Mouse (Mus musculus): ENCODE data around the gene Rnf135. TPM values are rescaled to one million over a fixed set of nuclear protein-coding genes. Genes with fewer than 3 reads are reported as not detected.
A peak's percentile ranks its signal among the peaks of the same experiment; 100 is the strongest.

Gene Rnf135
- polyA plus RNA-seq, 1 experiment from 2014 or later: 14.0 TPM

- no peak overlapping the region for H3K4me3 ChIP-seq (ENCODE audit: low read length)
- WGBS: 86% methylated on average over 4 of the region's 4 CpGs
- no peaks in the 10 kb centered on the region for H3K36me3 ChIP-seq (ENCODE audit: insufficient read depth, low read length)
- H3K27ac ChIP-seq (ENCODE audit: low read length): no peak overlapping the region
- no peak overlapping the region for H3K9ac ChIP-seq (replicated peaks; ENCODE audit: low read length)
- ATAC-seq (ENCODE audit: low FRiP score, low TSS enrichment): no peak
- H3K4me2 ChIP-seq (replicated peaks; ENCODE audit: low read depth, low read length): no peak overlapping the region
- H3K9me3 ChIP-seq (ENCODE audit: low read length): no peaks in the 10 kb centered on the region
- peaks cover 25% of the 10 kb centered on the region for H3K27me3 ChIP-seq (ENCODE audit: insufficient read depth, low read length)
- 0 out of 2 replicates have a peak, but pooled peaks cover 6% of the 10 kb centered on the region for H3K4me1 ChIP-seq (ENCODE audit: insufficient read depth, low read length)
Measured at GRCm38 (mm10) chr11:80156841-80157240, 26.8 kb upstream of the Rnf135 start.

GRCm38 (mm10) chr11:80159018-80159417 lies 24.6 kb upstream of the Rnf135 start:
- Histone ChIP-seq H3K9me3 (ENCODE audit: low read length) (no peaks in the 10 kb centered on the region), H3K9ac (replicated peaks; ENCODE audit: low read length) (no peak overlapping the region), H3K27me3 (ENCODE audit: insufficient read depth, low read length) (peaks cover 16% of the 10 kb centered on the region), H3K4me2 (replicated peaks; ENCODE audit: low read depth, low read length) (no peak overlapping the region), H3K4me3 (ENCODE audit: low read length) (no peak overlapping the region), H3K27ac (ENCODE audit: low read length) (no peak overlapping the region), H3K36me3 (ENCODE audit: insufficient read depth, low read length) (no peaks in the 10 kb centered on the region), H3K4me1 (ENCODE audit: insufficient read depth, low read length) (peaks cover 12% of the 10 kb centered on the region)
- no peak for ATAC-seq (ENCODE audit: low FRiP score, low TSS enrichment)
- 84% methylated on average over 7 of the region's 7 CpGs for WGBS

- Histone ChIP-seq H3K27ac (ENCODE audit: low read length) (no peak overlapping the region), H3K9ac (replicated peaks; ENCODE audit: low read length) (no peak overlapping the region), H3K9me3 (ENCODE audit: low read length) (no peaks in the 10 kb centered on the region), H3K27me3 (ENCODE audit: insufficient read depth, low read length) (no peaks in the 10 kb centered on the region), H3K4me3 (ENCODE audit: low read length) (no peak overlapping the region), H3K4me2 (replicated peaks; ENCODE audit: low read depth, low read length) (no peak overlapping the region), H3K36me3 (ENCODE audit: insufficient read depth, low read length) (no peaks in the 10 kb centered on the region), H3K4me1 (ENCODE audit: insufficient read depth, low read length) (peaks cover 7% of the 10 kb centered on the region)
- WGBS: 75% methylated on average over 4 of the region's 4 CpGs
- no peak for ATAC-seq (ENCODE audit: low FRiP score, low TSS enrichment)
Measured at GRCm38 (mm10) chr11:80161041-80161440, 22.6 kb upstream of the Rnf135 start.

GRCm38 (mm10) chr11:80163362-80164116 lies 20.1 kb upstream of the Rnf135 start:
- no peak for ATAC-seq (ENCODE audit: low FRiP score, low TSS enrichment)
- Histone ChIP-seq H3K4me3 (ENCODE audit: low read length) (no peak overlapping the region), H3K27ac (ENCODE audit: low read length) (peak overlapping the region; percentile 62), H3K4me1 (ENCODE audit: insufficient read depth, low read length) (peaks cover 7% of the 10 kb centered on the region), H3K9ac (replicated peaks; ENCODE audit: low read length) (no peak overlapping the region), H3K9me3 (ENCODE audit: low read length) (no peaks in the 10 kb centered on the region), H3K36me3 (ENCODE audit: insufficient read depth, low read length) (no peaks in the 10 kb centered on the region), H3K4me2 (replicated peaks; ENCODE audit: low read depth, low read length) (no peak overlapping the region), H3K27me3 (ENCODE audit: insufficient read depth, low read length) (no peaks in the 10 kb centered on the region)
- WGBS: 55% methylated on average over 7 of the region's 7 CpGs

- WGBS: 40% methylated on average over 2 of the region's 2 CpGs
- 0 out of 2 replicates have a peak overlapping the region, but pooled peaks have one; percentile 25 for H3K27ac ChIP-seq (ENCODE audit: low read length)
- H3K4me3 ChIP-seq (ENCODE audit: low read length): no peak overlapping the region
- H3K4me2 ChIP-seq (replicated peaks; ENCODE audit: low read depth, low read length): no peak overlapping the region
- no peaks in the 10 kb centered on the region for H3K36me3 ChIP-seq (ENCODE audit: insufficient read depth, low read length)
- no peak overlapping the region for H3K9ac ChIP-seq (replicated peaks; ENCODE audit: low read length)
- peaks cover 7% of the 10 kb centered on the region for H3K4me1 ChIP-seq (ENCODE audit: insufficient read depth, low read length)
- no peaks in the 10 kb centered on the region for H3K27me3 ChIP-seq (ENCODE audit: insufficient read depth, low read length)
- peak; percentile 78; the same call in 1 of the 2 replicates for ATAC-seq (ENCODE audit: low FRiP score, low TSS enrichment)
- H3K9me3 ChIP-seq (ENCODE audit: low read length): no peaks in the 10 kb centered on the region
Measured at GRCm38 (mm10) chr11:80164224-80164623, 19.4 kb upstream of the Rnf135 start.

- no peak overlapping the region for H3K9ac ChIP-seq (replicated peaks; ENCODE audit: low read length)
- no peaks in the 10 kb centered on the region for H3K36me3 ChIP-seq (ENCODE audit: insufficient read depth, low read length)
- ATAC-seq (ENCODE audit: low FRiP score, low TSS enrichment): no peak
Measured at GRCm38 (mm10) chr11:80168121-80168520, 15.5 kb upstream of the Rnf135 start.

GRCm38 (mm10) chr11:80168611-80169249 lies 14.9 kb upstream of the Rnf135 start:
- H3K4me3 ChIP-seq (ENCODE audit: low read length): no peak overlapping the region
- no peaks in the 10 kb centered on the region for H3K36me3 ChIP-seq (ENCODE audit: insufficient read depth, low read length)
- no peaks in the 10 kb centered on the region for H3K27me3 ChIP-seq (ENCODE audit: insufficient read depth, low read length)
- peaks cover 2% of the 10 kb centered on the region for H3K4me1 ChIP-seq (ENCODE audit: insufficient read depth, low read length)
- no peak overlapping the region for H3K9ac ChIP-seq (replicated peaks; ENCODE audit: low read length)
- H3K4me2 ChIP-seq (replicated peaks; ENCODE audit: low read depth, low read length): no peak overlapping the region
- WGBS: 71% methylated on average over 4 of the region's 4 CpGs
- no peaks in the 10 kb centered on the region for H3K9me3 ChIP-seq (ENCODE audit: low read length)
- H3K27ac ChIP-seq (ENCODE audit: low read length): no peak overlapping the region
- ATAC-seq (ENCODE audit: low FRiP score, low TSS enrichment): no peak

More at GRCm38 (mm10) chr11:80168121-80168520, 15.5 kb upstream of the Rnf135 start:
- Histone ChIP-seq H3K4me2 (replicated peaks; ENCODE audit: low read depth, low read length) (no peak overlapping the region), H3K27me3 (ENCODE audit: insufficient read depth, low read length) (no peaks in the 10 kb centered on the region), H3K27ac (ENCODE audit: low read length) (no peak overlapping the region), H3K4me3 (ENCODE audit: low read length) (no peak overlapping the region), H3K9me3 (ENCODE audit: low read length) (no peaks in the 10 kb centered on the region), H3K4me1 (ENCODE audit: insufficient read depth, low read length) (peaks cover 7% of the 10 kb centered on the region)
- WGBS: 91% methylated on average over 9 of the region's 9 CpGs

- Histone ChIP-seq H3K4me1 (ENCODE audit: insufficient read depth, low read length) (no peaks in the 10 kb centered on the region), H3K4me2 (replicated peaks; ENCODE audit: low read depth, low read length) (no peak overlapping the region), H3K36me3 (ENCODE audit: insufficient read depth, low read length) (no peaks in the 10 kb centered on the region), H3K27ac (ENCODE audit: low read length) (no peak overlapping the region), H3K4me3 (ENCODE audit: low read length) (no peak overlapping the region), H3K9ac (replicated peaks; ENCODE audit: low read length) (no peak overlapping the region), H3K27me3 (ENCODE audit: insufficient read depth, low read length) (no peaks in the 10 kb centered on the region), H3K9me3 (ENCODE audit: low read length) (no peaks in the 10 kb centered on the region)
- WGBS: 89% methylated on average over 3 of the region's 3 CpGs
- no peak for ATAC-seq (ENCODE audit: low FRiP score, low TSS enrichment)
Measured at GRCm38 (mm10) chr11:80169629-80170028, 14.0 kb upstream of the Rnf135 start.

- no peaks in the 10 kb centered on the region for H3K27me3 ChIP-seq (ENCODE audit: insufficient read depth, low read length)
- no peak overlapping the region for H3K27ac ChIP-seq (ENCODE audit: low read length)
- H3K9ac ChIP-seq (replicated peaks; ENCODE audit: low read length): no peak overlapping the region
- ATAC-seq (ENCODE audit: low FRiP score, low TSS enrichment): no peak
- H3K4me1 ChIP-seq (ENCODE audit: insufficient read depth, low read length): no peaks in the 10 kb centered on the region
- no peak overlapping the region for H3K4me2 ChIP-seq (replicated peaks; ENCODE audit: low read depth, low read length)
- no peaks in the 10 kb centered on the region for H3K9me3 ChIP-seq (ENCODE audit: low read length)
- H3K4me3 ChIP-seq (ENCODE audit: low read length): no peak overlapping the region
- WGBS: 72% methylated on average over 5 of the region's 5 CpGs
- no peaks in the 10 kb centered on the region for H3K36me3 ChIP-seq (ENCODE audit: insufficient read depth, low read length)
Measured at GRCm38 (mm10) chr11:80170351-80170750, 13.3 kb upstream of the Rnf135 start.

- Histone ChIP-seq H3K36me3 (ENCODE audit: insufficient read depth, low read length) (no peaks in the 10 kb centered on the region), H3K4me3 (ENCODE audit: low read length) (no peak overlapping the region), H3K4me1 (ENCODE audit: insufficient read depth, low read length) (no peaks in the 10 kb centered on the region), H3K4me2 (replicated peaks; ENCODE audit: low read depth, low read length) (no peak overlapping the region), H3K27me3 (ENCODE audit: insufficient read depth, low read length) (no peaks in the 10 kb centered on the region), H3K9ac (replicated peaks; ENCODE audit: low read length) (no peak overlapping the region), H3K9me3 (ENCODE audit: low read length) (no peaks in the 10 kb centered on the region), H3K27ac (ENCODE audit: low read length) (no peak overlapping the region)
- no peak for ATAC-seq (ENCODE audit: low FRiP score, low TSS enrichment)
- WGBS: 60% methylated on average over 4 of the region's 4 CpGs
Measured at GRCm38 (mm10) chr11:80171884-80172283, 11.8 kb upstream of the Rnf135 start.
